Mouse (Mus musculus): Measurements from ENCODE around the gene Amz2.

Amz2 gene

GRCm38 (mm10) chr11:109492847-109493464, 67.2 kb downstream of the Amz2 start:
- in situ Hi-C loops (cut with MboI, MseI), result loop anchor here (25.0 kb wide), 1 partner anchor 581 kb away; the partner anchor contains the start of gene Axin2

- in situ Hi-C loops (cut with MboI, MseI), result loop anchor here (25.0 kb wide), 1 partner anchor 583 kb away; the partner anchor contains the start of gene Axin2
These were observed 69.4 kb downstream of the Amz2 start for GRCm38 (mm10) chr11:109494890-109495770.

- in situ Hi-C loops (cut with MboI, MseI), result loop anchor here (25.0 kb wide), 1 partner anchor 584 kb away; the partner anchor contains the start of gene Axin2
These were observed 70.2 kb downstream of the Amz2 start for GRCm38 (mm10) chr11:109495771-109496474.

DNA sequence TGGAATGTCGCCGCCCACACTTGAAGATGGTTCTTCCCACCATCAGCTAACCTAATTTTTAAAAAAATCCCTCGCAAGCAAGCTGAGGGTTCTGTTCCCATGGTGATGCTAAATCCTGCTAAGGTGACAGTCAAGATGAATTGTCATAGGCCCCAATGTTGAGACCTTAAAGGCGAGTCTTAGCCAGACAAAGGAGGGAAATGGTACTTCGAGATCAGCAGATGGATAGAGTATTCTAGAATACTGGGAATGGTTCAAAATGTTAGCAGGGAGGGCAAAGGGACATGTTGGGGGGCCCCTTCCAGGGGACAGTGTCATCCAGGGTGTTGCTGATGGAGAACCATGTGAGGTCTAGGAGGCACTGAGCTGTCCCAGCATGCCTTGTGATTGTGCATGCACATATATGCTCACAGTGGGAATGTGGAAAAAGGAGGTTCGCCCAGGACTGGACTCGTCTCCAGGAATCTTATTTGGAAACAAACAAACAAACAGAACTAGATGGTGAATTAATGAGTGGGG, 70.8 kb downstream of the Amz2 start:
- in situ Hi-C loops (cut with MboI, MseI), result loop anchor here (25.0 kb wide), 1 partner anchor 584 kb away; the partner anchor contains the start of gene Axin2

- in situ Hi-C loops (cut with MboI, MseI), result loop anchor here (25.0 kb wide), 1 partner anchor 585 kb away; the partner anchor contains the start of gene Axin2
These were observed 71.4 kb downstream of the Amz2 start for GRCm38 (mm10) chr11:109496996-109497714.

GRCm38 (mm10) chr11:109497990-109498389, 72.2 kb downstream of the Amz2 start:
- in situ Hi-C loops (cut with MboI, MseI), result loop anchor here (25.0 kb wide), 1 partner anchor 586 kb away; the partner anchor contains the start of gene Axin2

DNA sequence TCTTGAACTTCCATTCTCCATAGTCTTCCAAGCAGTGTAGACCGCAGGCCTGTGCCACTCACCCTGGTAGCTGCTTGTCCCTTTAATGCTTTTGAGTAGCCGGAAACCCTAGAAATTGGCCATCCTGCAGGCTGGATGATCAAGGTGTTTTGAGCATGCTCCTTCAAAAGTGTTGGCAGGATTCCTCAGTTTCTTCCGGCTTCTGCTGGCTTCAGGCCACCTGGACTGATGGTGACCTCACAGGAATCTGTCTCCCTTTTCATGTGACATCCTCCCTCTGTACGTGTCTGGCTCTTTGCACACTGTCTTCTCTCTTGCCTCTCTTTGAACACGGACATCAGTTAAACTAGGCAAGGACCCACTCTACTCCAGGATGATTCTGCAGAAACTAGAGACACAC, 74.5 kb downstream of the Amz2 start:
- in situ Hi-C loops (cut with MboI, MseI), result no loop called here

All from regulatory T cell (primary cell).